Mouse (Mus musculus) C2C12 (cell line): ENCODE measurements around the gene Ap3m1. TPM values are rescaled to one million over a fixed set of nuclear protein-coding genes. Genes with fewer than 3 reads are reported as not detected.
A peak's percentile ranks its signal among the peaks of the same experiment; 100 is the strongest.

Source experiments
- H3K27me3 ChIP-seq: one replicate; pipeline ENCODE4 v1.6.1; 2011; ENCODE audit not compliant: control insufficient read depth, insufficient read depth, insufficient read length
- H3K36me3 ChIP-seq: one replicate; pipeline ENCODE4 v1.6.1; 2011; ENCODE audit not compliant: control insufficient read depth, insufficient read depth
- H3K4me3 ChIP-seq: one replicate; pipeline ENCODE4 v1.5.1; 2011; ENCODE audit warnings: mild to moderate bottlenecking, control low read depth; ENCODE audit not compliant: poor library complexity, insufficient read depth, severe bottlenecking
- H3K79me2 ChIP-seq: one replicate; pipeline ENCODE4 v1.6.1; 2011; ENCODE audit not compliant: control insufficient read depth, insufficient read depth
- H3K79me3 ChIP-seq: one replicate; pipeline ENCODE4 v1.6.1; 2011; ENCODE audit warnings: low read depth, control low read depth
- H3ac ChIP-seq: one replicate; pipeline ENCODE3; 2011; ENCODE audit warnings: low read depth; ENCODE audit not compliant: control insufficient read depth, insufficient read length
- CEBPB ChIP-seq: IDR thresholded peaks from one replicate; pipeline ENCODE4 v1.6.1; 2011; ENCODE audit warnings: low read depth, mild to moderate bottlenecking, control low read depth, moderate library complexity
- CTCF ChIP-seq: IDR thresholded peaks from one replicate; pipeline ENCODE4 v1.5.1; 2011; ENCODE audit not compliant: control insufficient read depth, insufficient read depth, insufficient read length
- FOSL1 ChIP-seq: IDR thresholded peaks from one replicate; pipeline ENCODE4 v1.8.0; 2011; ENCODE audit warnings: mild to moderate bottlenecking, low read length; ENCODE audit not compliant: poor library complexity, insufficient read depth, severe bottlenecking
- MAX ChIP-seq: IDR thresholded peaks from one replicate; pipeline ENCODE4 v1.6.1; 2011; ENCODE audit warnings: mild to moderate bottlenecking, control low read depth
- MYOD1 ChIP-seq: IDR thresholded peaks from one replicate; pipeline ENCODE4 v1.6.1; 2011; ENCODE audit warnings: low read depth; ENCODE audit not compliant: control insufficient read depth, insufficient read length
- MYOG ChIP-seq: IDR thresholded peaks from one replicate; pipeline ENCODE4 v1.6.1; 2011; ENCODE audit not compliant: control insufficient read depth, insufficient read length; ENCODE audit errors: extremely low read depth
- USF1 ChIP-seq: IDR thresholded peaks from one replicate; pipeline ENCODE4 v1.6.1; 2011; ENCODE audit warnings: low read depth, mild to moderate bottlenecking, control low read depth, moderate library complexity
- long read RNA-seq, 2 experiments: library from polyadenylated mRNA; unstranded; transcript quantifications; one replicate each; pipeline ENCODE4 v2.0.0; 2019 to 2020
- polyA plus RNA-seq: library from polyadenylated mRNA; unstranded; fragments of >200 nt; fragmentation: generic; extraction: Trizol; gene quantifications from one replicate; pipeline ENCODE4 v1.2.1, GENCODE M21; 2012; ENCODE audit warnings: missing spikeins

The Ap3m1 gene
- 14.0 TPM for polyA plus RNA-seq
- long read RNA-seq, experiment 1, full-length matches to known transcripts = 28 of 49 reads
- long read RNA-seq, experiment 1, partial matches to known transcripts = 10 of 49 reads
- long read RNA-seq, experiment 1, other reads (novel, unspliced or antisense) = 11 of 49 reads
- long read RNA-seq, experiment 2, full-length matches to known transcripts = 207 of 278 reads
- long read RNA-seq, experiment 2, partial matches to known transcripts = 8 of 278 reads
- long read RNA-seq, experiment 2, other reads (novel, unspliced or antisense) = 63 of 278 reads

DNA sequence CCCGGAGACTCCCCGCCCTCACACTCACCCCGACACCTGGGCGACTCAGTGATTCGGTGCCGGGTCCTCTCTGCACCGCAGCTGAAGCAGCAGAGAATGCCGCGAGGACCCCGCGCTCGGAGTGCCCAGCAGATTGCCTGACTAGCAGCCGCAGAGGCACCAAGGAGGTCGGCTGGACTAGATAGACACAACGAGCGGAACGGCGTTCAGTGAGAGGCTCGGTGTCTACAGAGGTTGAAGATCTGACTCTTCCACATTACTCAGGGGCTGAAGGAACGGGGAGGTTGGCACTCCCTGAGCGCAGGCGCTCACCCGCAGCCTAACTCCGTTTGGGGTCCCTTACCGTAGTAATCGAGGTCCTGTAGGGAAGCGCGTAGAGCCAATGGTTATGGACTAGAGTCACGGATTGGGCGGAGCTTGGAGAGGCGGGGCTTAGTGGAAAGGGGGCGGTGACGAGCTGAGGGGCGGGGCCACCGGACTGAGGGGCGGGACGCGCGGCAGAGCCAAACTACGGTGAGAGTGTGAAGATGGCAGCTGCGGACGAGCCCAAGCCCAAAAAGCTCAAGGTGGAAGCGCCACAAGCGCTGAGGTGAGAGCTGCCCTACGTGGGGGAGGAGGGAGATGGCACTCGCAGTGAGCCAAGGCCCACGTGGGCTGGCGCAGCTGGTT, at the start of gene Ap3m1, which contains the start of gene Adk:
Gene Ap3m1 (minus strand): TSS at position 397 of the 669 bp plus-strand sequence.
Gene Adk (plus strand): TSS at position 463 of the 669 bp plus-strand sequence.
- peak within 1 kb of the TSS; percentile 78 for H3ac ChIP-seq
- peaks cover 45% of the 10 kb centered on the region for H3K79me3 ChIP-seq
- peak within 1 kb of the TSS; percentile 83 for H3K4me3 ChIP-seq
- TF ChIP-seq CEBPB (no peak), USF1 (no peak), FOSL1 (no peak), MAX (peak; percentile 99), CTCF (no peak), MYOG (no peak)
- H3K27me3 ChIP-seq = no peaks in the 10 kb centered on the region
- H3K36me3 ChIP-seq = no peaks in the 10 kb centered on the region
- peaks cover 77% of the 10 kb centered on the region for H3K79me2 ChIP-seq

DNA sequence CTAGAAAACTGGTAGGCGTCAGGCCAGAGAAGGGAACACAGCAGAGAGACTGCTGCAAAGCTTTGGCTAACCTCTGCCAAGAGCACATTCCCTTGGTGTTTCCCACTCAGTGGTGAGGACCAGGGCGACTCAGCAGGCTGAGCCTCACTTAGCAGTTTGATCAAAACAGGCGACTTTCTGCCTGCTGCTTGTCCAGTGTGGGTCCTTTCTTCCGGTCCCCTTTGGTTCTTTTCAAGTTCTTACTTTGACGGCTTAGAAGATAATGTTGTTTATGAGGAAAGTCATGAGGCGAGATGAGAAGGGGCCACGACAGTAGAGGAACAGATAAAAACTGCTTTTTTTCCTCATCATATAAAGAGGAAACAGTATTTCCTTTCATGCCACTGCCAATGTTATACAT, 49.3 kb upstream of the Ap3m1 start:
- no peaks in the 10 kb centered on the region for H3K79me2 ChIP-seq
- peaks cover 2% of the 10 kb centered on the region for H3K36me3 ChIP-seq
- H3K27me3 ChIP-seq = no peaks in the 10 kb centered on the region
- H3ac ChIP-seq = no peak overlapping the region
- no peaks in the 10 kb centered on the region for H3K79me3 ChIP-seq
- TF ChIP-seq USF1 = no peak
- no peak for TF ChIP-seq MYOG
- TF ChIP-seq MAX = no peak
- no peak for TF ChIP-seq MYOD1
- no peak for TF ChIP-seq FOSL1
- no peak for TF ChIP-seq CEBPB
- no peak for TF ChIP-seq CTCF
- no peak overlapping the region for H3K4me3 ChIP-seq

DNA sequence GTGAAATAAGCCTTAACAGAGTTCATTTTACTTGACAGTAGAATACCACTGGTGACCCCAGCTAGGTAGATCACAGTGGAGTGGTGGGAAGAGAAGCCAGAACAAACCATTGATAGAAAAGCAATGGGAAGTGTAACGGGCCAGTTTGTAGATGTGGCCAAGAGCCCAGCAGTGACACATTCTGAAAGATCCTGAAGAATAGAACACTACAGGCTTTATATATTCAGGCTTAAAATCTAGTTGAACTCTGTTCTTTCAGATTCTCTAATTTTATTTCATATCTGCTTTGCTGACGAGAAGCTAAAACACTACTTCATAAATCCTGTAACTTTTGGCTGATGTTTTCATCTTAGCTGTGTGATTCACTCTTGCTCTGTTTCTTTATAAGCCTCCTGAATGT, 48.6 kb upstream of the Ap3m1 start:
- Histone ChIP-seq H3K27me3 (no peaks in the 10 kb centered on the region), H3K79me2 (no peaks in the 10 kb centered on the region), H3ac (no peak overlapping the region), H3K4me3 (no peak overlapping the region), H3K79me3 (no peaks in the 10 kb centered on the region), H3K36me3 (no peaks in the 10 kb centered on the region)
- TF ChIP-seq CEBPB (no peak), MYOG (no peak), MAX (no peak), USF1 (no peak), CTCF (no peak), MYOD1 (no peak), FOSL1 (no peak)

DNA sequence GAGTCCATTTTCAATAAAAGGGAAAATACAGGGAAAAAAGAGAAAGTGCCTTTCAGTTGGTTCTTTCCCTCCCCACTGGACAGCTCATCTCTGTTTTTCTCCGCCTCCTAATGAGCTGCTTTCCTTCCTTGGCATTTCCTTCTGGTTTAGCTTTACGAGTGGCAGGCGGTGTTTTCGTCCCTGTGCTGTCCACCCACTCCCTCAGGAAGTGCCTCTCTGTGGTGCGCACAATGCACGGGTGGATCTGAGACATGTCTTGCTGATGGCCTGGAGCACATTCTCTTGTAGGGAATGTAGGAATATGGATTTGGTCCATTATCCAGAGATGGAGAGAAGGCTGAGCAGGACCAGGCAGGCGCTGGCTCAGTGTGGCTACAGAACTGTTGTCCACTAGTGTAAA, 47.1 kb upstream of the Ap3m1 start:
- Histone ChIP-seq H3K36me3 (no peaks in the 10 kb centered on the region), H3ac (no peak overlapping the region), H3K79me2 (no peaks in the 10 kb centered on the region), H3K4me3 (no peak overlapping the region), H3K27me3 (no peaks in the 10 kb centered on the region), H3K79me3 (no peaks in the 10 kb centered on the region)
- TF ChIP-seq MYOD1 (no peak), MYOG (no peak), MAX (no peak), CTCF (no peak), FOSL1 (no peak), CEBPB (no peak), USF1 (no peak)

DNA sequence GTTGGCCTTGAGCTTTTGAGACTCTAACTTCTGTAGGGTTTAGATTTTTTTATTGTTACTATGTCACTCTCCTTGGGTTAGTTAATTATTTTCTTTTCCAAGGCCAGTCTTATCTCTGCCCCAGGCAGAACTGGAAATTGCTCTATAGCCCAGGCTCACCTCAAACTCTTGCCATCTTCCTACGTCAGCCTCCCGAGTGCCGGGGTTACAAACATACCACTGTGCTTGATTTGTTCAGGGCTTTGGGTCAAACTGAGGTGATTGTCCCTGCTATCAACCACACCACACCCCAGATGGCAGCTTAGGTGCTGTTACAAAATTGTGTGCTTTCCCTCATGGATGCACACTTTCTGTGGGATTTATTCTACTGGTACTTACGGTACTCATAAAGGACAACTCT, 44.4 kb upstream of the Ap3m1 start:
- no peaks in the 10 kb centered on the region for H3K79me2 ChIP-seq
- H3K79me3 ChIP-seq = peaks cover 1% of the 10 kb centered on the region
- H3K36me3 ChIP-seq = peaks cover 18% of the 10 kb centered on the region
- TF ChIP-seq CTCF = no peak
- TF ChIP-seq CEBPB = no peak
- TF ChIP-seq FOSL1 = no peak
- TF ChIP-seq USF1 = no peak
- no peak for TF ChIP-seq MYOG
- TF ChIP-seq MYOD1 = no peak
- TF ChIP-seq MAX = no peak
- no peak overlapping the region for H3K4me3 ChIP-seq
- no peaks in the 10 kb centered on the region for H3K27me3 ChIP-seq
- H3ac ChIP-seq = no peak overlapping the region
